Mouse (Mus musculus): ENCODE data around the gene Upf3b.

- TF ChIP-seq CTCF (IDR thresholded peaks at IDR 0.05; ENCODE audit: control insufficient read depth, insufficient read depth, low read length) (no peak), POLR2A (IDR thresholded peaks at IDR 0.05; ENCODE audit: borderline replicate concordance, control insufficient read depth, low read depth, low read length) (no peak)
These were observed 31.6 kb upstream of the Upf3b start for GRCm38 (mm10) chrX:37141732-37142131.
